Mouse (Mus musculus): Measurements from ENCODE around the gene Ppp1r9b. TPM values are rescaled to one million over a fixed set of nuclear protein-coding genes. Genes with fewer than 3 reads are reported as not detected.
"Not testable (repeated sequence)": the region's sequence is repeated elsewhere in the genome, so short reads cannot be mapped to it uniquely, and the experiment has no call there.

The Ppp1r9b gene
- total RNA-seq, 2 experiments from 2014 or later = 83.3 to 96.2 TPM

- no peak for DNase-seq
Measured at GRCm38 (mm10) chr11:94997596-94997995, 6.8 kb downstream of the Ppp1r9b start.

GRCm38 (mm10) chr11:94998041-94998531 is 7.3 kb downstream of the Ppp1r9b start:
- DNase-seq = no peak

GRCm38 (mm10) chr11:95000128-95000527 is 9.3 kb downstream of the Ppp1r9b start:
- DNase-seq = no peak

- DNase-seq = peak; percentile 50
Measured at GRCm38 (mm10) chr11:95000548-95000947, 9.7 kb downstream of the Ppp1r9b start.

- DNase-seq = peak; percentile 80
Measured at GRCm38 (mm10) chr11:95001058-95001457, 10.2 kb downstream of the Ppp1r9b start.

- no peak for DNase-seq
Measured at GRCm38 (mm10) chr11:95001584-95002347, 10.9 kb downstream of the Ppp1r9b start.

GRCm38 (mm10) chr11:95002705-95003104 is 11.9 kb downstream of the Ppp1r9b start:
- peak; percentile 3 for DNase-seq

- DNase-seq = peak; percentile 16
Measured at GRCm38 (mm10) chr11:95004136-95004936, 13.5 kb downstream of the Ppp1r9b start.

- DNase-seq = peak; percentile 6
Measured at GRCm38 (mm10) chr11:95004937-95005198, 14.0 kb downstream of the Ppp1r9b start.

- peak; percentile 32 for DNase-seq
Measured at GRCm38 (mm10) chr11:95006038-95006437, 15.2 kb downstream of the Ppp1r9b start.

GRCm38 (mm10) chr11:95006525-95007219 is 15.8 kb downstream of the Ppp1r9b start:
- peak; percentile 93 for DNase-seq

GRCm38 (mm10) chr11:95007418-95007817 is 16.6 kb downstream of the Ppp1r9b start:
- DNase-seq = peak; percentile 5

- no peak for DNase-seq
Measured at GRCm38 (mm10) chr11:95008661-95009628, 18.1 kb downstream of the Ppp1r9b start.

GRCm38 (mm10) chr11:95009629-95010014 is 18.8 kb downstream of the Ppp1r9b start, which contains the start of gene Samd14:
Gene Samd14 (plus strand): TSS chr11:95009879.
- peak; percentile 75 for DNase-seq

GRCm38 (mm10) chr11:95010141-95010739 is 19.4 kb downstream of the Ppp1r9b start:
- peak; percentile 45 for DNase-seq

- DNase-seq = not testable (repeated sequence)
Measured at GRCm38 (mm10) chr11:95010841-95011403, 20.1 kb downstream of the Ppp1r9b start.

- no peak for DNase-seq
Measured at GRCm38 (mm10) chr11:95011416-95011815, 20.6 kb downstream of the Ppp1r9b start.

GRCm38 (mm10) chr11:95012075-95012474 is 21.2 kb downstream of the Ppp1r9b start:
- DNase-seq = no peak

- DNase-seq = no peak
Measured at GRCm38 (mm10) chr11:95012487-95012886, 21.7 kb downstream of the Ppp1r9b start.

GRCm38 (mm10) chr11:95015484-95015883 is 24.6 kb downstream of the Ppp1r9b start:
- DNase-seq = no peak
